Mouse (Mus musculus) bone marrow macrophage, adult 2 months (primary cell): Measurements from ENCODE around the gene Gucy2g.

Experiments
- CTCF ChIP-seq: IDR thresholded peaks from 2 replicates; pipeline ENCODE4 v1.5.1; 2012; ENCODE audit warnings: low read depth, mild to moderate bottlenecking, low read length, moderate library complexity
- POLR2A ChIP-seq: IDR thresholded peaks from 2 replicates; pipeline ENCODE4 v1.6.1; 2012; ENCODE audit warnings: mild to moderate bottlenecking, low read depth, low read length, borderline replicate concordance

GRCm38 (mm10) chr19:55227135-55227534, 13.9 kb downstream of the Gucy2g start:
- TF ChIP-seq POLR2A (no peak), CTCF (no peak)
